Mouse (Mus musculus) G1E (cell line): Measurements from ENCODE around the gene Cdk14.

Source experiments
- GATA1 ChIP-seq: IDR thresholded peaks from 2 replicates; pipeline ENCODE4 v1.6.1; 2012; ENCODE audit warnings: borderline replicate concordance, low read length, inconsistent platforms, mixed read lengths
- GATA2 ChIP-seq: IDR thresholded peaks from 2 replicates; pipeline ENCODE4 v1.6.1; 2012; ENCODE audit warnings: low read depth, low read length, inconsistent platforms, borderline replicate concordance

DNA sequence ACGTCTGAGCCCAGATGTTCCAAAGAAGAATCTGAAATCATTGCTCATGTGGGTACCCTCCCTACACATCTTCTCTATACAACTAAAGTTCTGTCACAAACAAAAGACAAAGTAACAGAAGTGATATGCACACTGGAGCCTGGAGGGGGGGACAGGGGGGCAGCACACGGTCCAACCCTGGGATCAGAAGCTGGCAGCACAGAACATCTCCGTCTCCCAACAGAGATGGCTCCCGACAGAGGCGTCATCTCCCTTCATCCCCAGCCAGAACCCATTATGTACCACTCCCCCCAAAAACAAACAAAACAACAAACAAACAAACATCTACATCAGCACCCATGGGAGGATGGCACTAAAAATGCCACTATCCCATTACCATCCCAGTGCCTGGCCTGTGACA is 59.8 kb downstream of the Cdk14 start:
- no peak for TF ChIP-seq GATA1
- no peak for TF ChIP-seq GATA2
